In genomic region chr1:193256289-193256577, GRCm38 (mm10) we compare ENCODE assay signal across 9 mouse cellular contexts. TPM values are rescaled to one million over a fixed set of nuclear protein-coding genes. Genes with fewer than 3 reads are reported as not detected.
A peak's percentile ranks its signal among the peaks of the same experiment; 100 is the strongest.
DNase-seq lines count a peak whose midpoint lies in the region; ATAC-seq and TF ChIP-seq lines count a peak whose summit lies in the region.
"Had no signal": no experiment of that assay in that cellular context is flagged by ENCODE, and none has a peak within 500 bp of the region (broad histone marks: within the 10 kb centered on the region; RNA-seq: fewer than 3 reads in every experiment).

No protein-coding gene starts in this region.

- no peak overlapping the region for H3K4me3 ChIP-seq in gastrocnemius, adult 2 months
- H3K4me3 ChIP-seq in kidney, postnatal 0 days (replicated peaks; ENCODE audit: low read depth, low read length): no peak overlapping the region
- H3K4me3 ChIP-seq in embryonic facial prominence, embryonic 15.5 days (replicated peaks): no peak overlapping the region
- no peak overlapping the region for H3K4me3 ChIP-seq in midbrain, embryonic 16.5 days (ENCODE audit: low read depth, low read length)

- intact Hi-C loops in gastrocnemius, adult 2 months (cut with DNase I): loop anchor here (5.0 kb wide), 1 partner anchor 106 kb away; no protein-coding TSS in a partner anchor

- H3K27ac ChIP-seq in gastrocnemius, adult 2 months: peak overlapping the region; percentile 62; the same call in 1 of the 2 replicates
- no peak overlapping the region for H3K27ac ChIP-seq in kidney, postnatal 0 days
- 0 out of 2 replicates have a peak overlapping the region, but pooled peaks have one; percentile 11 for H3K27ac ChIP-seq in embryonic facial prominence, embryonic 15.5 days (replicated peaks)
- H3K27ac ChIP-seq in midbrain, embryonic 16.5 days (ENCODE audit: low read length): no peak overlapping the region

- ATAC-seq in kidney, postnatal 0 days (replicated peaks; ENCODE audit: low FRiP score, low read depth): peak; percentile 48
- ATAC-seq in embryonic facial prominence, embryonic 15.5 days (ENCODE audit: insufficient number of reproducible peaks, low FRiP score, low TSS enrichment, low read depth): no peak
- ATAC-seq in midbrain, embryonic 16.5 days: 0 out of 2 replicates have a peak, but pooled peaks have one; percentile 14
- ATAC-seq: Patski had no signal

- H3K27me3 ChIP-seq in kidney, postnatal 0 days (ENCODE audit: insufficient read depth, low read length): no peaks in the 10 kb centered on the region
- H3K27me3 ChIP-seq in embryonic facial prominence, embryonic 15.5 days: no peaks in the 10 kb centered on the region
- no peaks in the 10 kb centered on the region for H3K27me3 ChIP-seq in midbrain, embryonic 16.5 days (ENCODE audit: control insufficient read depth, insufficient read depth, low read depth, low read length)
- H3K27me3 ChIP-seq: Patski had no signal

- peaks cover 10% of the 10 kb centered on the region; the same call in 1 of the 2 replicates for H3K4me1 ChIP-seq in kidney, postnatal 0 days (replicated peaks; ENCODE audit: insufficient read depth, low read length)
- peaks cover 8% of the 10 kb centered on the region; the same call in 1 of the 2 replicates for H3K4me1 ChIP-seq in embryonic facial prominence, embryonic 15.5 days
- no peaks in the 10 kb centered on the region for H3K4me1 ChIP-seq in midbrain, embryonic 16.5 days (ENCODE audit: control insufficient read depth, insufficient read depth, low read length)

- no peak for TF ChIP-seq CTCF in gastrocnemius, adult 2 months (IDR thresholded peaks at IDR 0.05)
- TF ChIP-seq CTCF in kidney, postnatal 0 days (IDR thresholded peaks at IDR 0.05; ENCODE audit: low read depth): no peak

- no peak for DNase-seq in gastrocnemius, adult 2 months
- no peak for DNase-seq in gastrocnemius, postnatal 10 days
- no peak for DNase-seq in kidney, postnatal 0 days (ENCODE audit: low spot score)
- DNase-seq in kidney, postnatal 10 days: no peak
- DNase-seq in left cerebral cortex, adult 9 months (ENCODE audit: low spot score in 2 of 2): no peak
- DNase-seq in layer of hippocampus, adult 11-12 months (ENCODE audit: low spot score): no peak

- H3K4me2 ChIP-seq in kidney, postnatal 0 days (ENCODE audit: low read length): no peak overlapping the region
- H3K4me2 ChIP-seq in embryonic facial prominence, embryonic 15.5 days (replicated peaks): no peak overlapping the region
- H3K4me2 ChIP-seq in midbrain, embryonic 16.5 days (ENCODE audit: low read length): no peak overlapping the region

- no peaks in the 10 kb centered on the region for H3K9me3 ChIP-seq in kidney, postnatal 0 days (replicated peaks; ENCODE audit: low read length)
- H3K9me3 ChIP-seq in embryonic facial prominence, embryonic 15.5 days (replicated peaks): no peaks in the 10 kb centered on the region
- no peaks in the 10 kb centered on the region for H3K9me3 ChIP-seq in midbrain, embryonic 16.5 days (replicated peaks; ENCODE audit: control insufficient read depth, low read length, poor library complexity, severe bottlenecking)

- H3K9ac ChIP-seq in kidney, postnatal 0 days (ENCODE audit: low read depth, low read length): no peak overlapping the region
- H3K9ac ChIP-seq in embryonic facial prominence, embryonic 15.5 days: no peak overlapping the region
- no peak overlapping the region for H3K9ac ChIP-seq in midbrain, embryonic 16.5 days (ENCODE audit: low read depth, low read length)

- H3K36me3 ChIP-seq in kidney, postnatal 0 days (ENCODE audit: insufficient read depth, low read length): no peaks in the 10 kb centered on the region
- no peaks in the 10 kb centered on the region for H3K36me3 ChIP-seq in embryonic facial prominence, embryonic 15.5 days
- H3K36me3 ChIP-seq in midbrain, embryonic 16.5 days (ENCODE audit: control insufficient read depth, insufficient read depth, low read length): no peaks in the 10 kb centered on the region

RNA-seq across cellular contexts. Expression of gene Hsd11b1, which starts 7.6 kb away (rescaled TPM):
- 1 to 10 TPM; 5.8 to 7.0 TPM for total RNA-seq in gastrocnemius, adult 2 months (2021)
- 1 to 10 TPM; 4.0 to 4.3 TPM for total RNA-seq in gastrocnemius, postnatal 10 days (2021)
- polyA plus RNA-seq in kidney, postnatal 0 days (2015; fragmentation: Nextera tagmentation; extraction: Ambion mirVana): 8.7 and 11.4 TPM in 2 replicates
- polyA plus RNA-seq in embryonic facial prominence, embryonic 15.5 days (2015; fragmentation: Nextera tagmentation; extraction: Ambion mirVana): 6.8 and 6.9 TPM in 2 replicates
- 0.39 and 0.55 TPM in 2 replicates for polyA plus RNA-seq in midbrain, embryonic 16.5 days (2015; fragmentation: Nextera tagmentation; extraction: Ambion mirVana)

RNA-seq across cellular contexts. Expression of gene G0s2, which starts 16.8 kb away (rescaled TPM):
- total RNA-seq in gastrocnemius, adult 2 months (2021): 10 to 100 TPM; 18.7 to 29.3 TPM
- 10 to 100 TPM; 24.8 to 30.4 TPM for total RNA-seq in gastrocnemius, postnatal 10 days (2021)
- 47.6 and 48.9 TPM in 2 replicates for polyA plus RNA-seq in kidney, postnatal 0 days (2015; fragmentation: Nextera tagmentation; extraction: Ambion mirVana)
- polyA plus RNA-seq in embryonic facial prominence, embryonic 15.5 days (2015; fragmentation: Nextera tagmentation; extraction: Ambion mirVana): 29.5 and 30.8 TPM in 2 replicates
- 5.1 and 6.9 TPM in 2 replicates for polyA plus RNA-seq in midbrain, embryonic 16.5 days (2015; fragmentation: Nextera tagmentation; extraction: Ambion mirVana)
- polyA plus RNA-seq: Patski had no signal

RNA-seq across cellular contexts. Expression of gene Lamb3, which starts 48.7 kb away (rescaled TPM):
- 1 to 10 TPM; 3.7 to 5.4 TPM for total RNA-seq in gastrocnemius, adult 2 months (2021)
- 1 to 10 TPM; 1.2 to 2.0 TPM for total RNA-seq in gastrocnemius, postnatal 10 days (2021)
- polyA plus RNA-seq in kidney, postnatal 0 days (2015; fragmentation: Nextera tagmentation; extraction: Ambion mirVana): 1.6 and 1.9 TPM in 2 replicates
- 17.9 and 20.1 TPM in 2 replicates for polyA plus RNA-seq in embryonic facial prominence, embryonic 15.5 days (2015; fragmentation: Nextera tagmentation; extraction: Ambion mirVana)
- polyA plus RNA-seq in midbrain, embryonic 16.5 days (2015; fragmentation: Nextera tagmentation; extraction: Ambion mirVana): 0.67 and 0.75 TPM in 2 replicates

RNA-seq across cellular contexts. Expression of gene Traf3ip3, which starts 54.7 kb away (rescaled TPM):
- 1 to 10 TPM in 1 of 2 experiments, under 1 TPM in 1; 0.48 to 1.2 TPM for total RNA-seq in gastrocnemius, adult 2 months (2021)
- 10 to 100 TPM; 20.9 to 24.1 TPM for total RNA-seq in gastrocnemius, postnatal 10 days (2021)
- polyA plus RNA-seq in kidney, postnatal 0 days (2015; fragmentation: Nextera tagmentation; extraction: Ambion mirVana): 1.4 and 1.7 TPM in 2 replicates
- 23.6 and 31.4 TPM in 2 replicates for polyA plus RNA-seq in embryonic facial prominence, embryonic 15.5 days (2015; fragmentation: Nextera tagmentation; extraction: Ambion mirVana)
- polyA plus RNA-seq in midbrain, embryonic 16.5 days (2015; fragmentation: Nextera tagmentation; extraction: Ambion mirVana): 0.77 and 1.1 TPM in 2 replicates
- polyA plus RNA-seq: Patski had no signal

Comparison
In these comparisons a context has a peak if more than half of its experiments do, and no peak if none do; other contexts are left out.
1. H3K27ac ChIP-seq: peak in gastrocnemius, adult 2 months (single experiment) and embryonic facial prominence, embryonic 15.5 days (single experiment); none in kidney, postnatal 0 days (single experiment) and midbrain, embryonic 16.5 days (single experiment).